Mouse (Mus musculus) cerebellum, adult 2 months (tissue): Measurements from ENCODE around the gene Ivd. TPM values are rescaled to one million over a fixed set of nuclear protein-coding genes. Genes with fewer than 3 reads are reported as not detected.
A peak's percentile ranks its signal among the peaks of the same experiment; 100 is the strongest.

Experiments used
- DNase-seq, 2 experiments: peaks; one replicate each; pipeline ENCODE4 v3.0.0; 2021
- H3K27ac ChIP-seq: fragments of 200-500 bp; 2 replicates; pipeline ENCODE4 v1.5.1; 2012; ENCODE audit warnings: low read length, control low read depth, inconsistent platforms; ENCODE audit not compliant: insufficient read depth
- H3K27me3 ChIP-seq: fragments of 200-500 bp; 2 replicates; pipeline ENCODE4 v1.6.1; 2012; ENCODE audit warnings: inconsistent platforms, mild to moderate bottlenecking, low read length, moderate library complexity; ENCODE audit not compliant: control insufficient read depth, insufficient read depth
- H3K4me1 ChIP-seq: fragments of 200-500 bp; 2 replicates; pipeline ENCODE4 v1.6.1; 2011; ENCODE audit warnings: low read length; ENCODE audit not compliant: control insufficient read depth, insufficient read depth
- H3K4me3 ChIP-seq: fragments of 200-500 bp; replicated peaks from 2 replicates; pipeline ENCODE3; 2011; ENCODE audit warnings: mild to moderate bottlenecking, low read depth, low read length, control low read depth; ENCODE audit not compliant: insufficient read depth
- CTCF ChIP-seq: fragments of 200-500 bp; IDR thresholded peaks from 2 replicates; pipeline ENCODE4 v1.5.1; 2011; ENCODE audit warnings: low read depth, mild to moderate bottlenecking, control low read depth, low read length, moderate library complexity, borderline replicate concordance; ENCODE audit not compliant: insufficient read depth
- POLR2A ChIP-seq: fragments of 200-500 bp; IDR thresholded peaks from 2 replicates; pipeline ENCODE4 v1.6.1; 2011; ENCODE audit warnings: low read length, control low read depth, borderline replicate concordance; ENCODE audit not compliant: insufficient read depth
- whole genome bisulfite sequencing: fragments of 180-500 bp; shearing (Covaris S2); methylation state at CpG from one replicate; pipeline ENCODE4 v1.1.7; 2018; 5-methylcytosine and 5-hydroxymethylcytosine counted together
- polyA plus RNA-seq: library from polyadenylated mRNA; depleted of rRNA; stranded (reverse); fragments of >200 nt; gene quantifications from 2 replicates; pipeline ENCODE4 v1.2.3, GENCODE M21; 2012; rRNA removed

The Ivd gene
- polyA plus RNA-seq, result 128 and 134 TPM in 2 replicates

- peak within 1 kb of the TSS; percentile 71 for H3K4me3 ChIP-seq
- TF ChIP-seq POLR2A (peak; percentile 94), CTCF (no peak)
- H3K27ac ChIP-seq, result peak within 1 kb of the TSS; percentile 27
- DNase-seq, result peak; percentile 91 to 97
- no peaks in the 10 kb centered on the region for H3K27me3 ChIP-seq
- WGBS, result under 1% methylated on average over 34 of the region's 34 CpGs
- H3K4me1 ChIP-seq, result no peaks in the 10 kb centered on the region
Observed at GRCm38 (mm10) chr2:118861454-118862339, at the start of gene Ivd. Gene Ivd, plus strand, starts transcription at chr2:118861954.

- no peak for DNase-seq
- TF ChIP-seq POLR2A, result no peak
- TF ChIP-seq CTCF, result no peak
- Histone ChIP-seq H3K4me1 (no peaks in the 10 kb centered on the region), H3K27ac (no peak overlapping the region), H3K27me3 (no peaks in the 10 kb centered on the region), H3K4me3 (no peak overlapping the region)
- WGBS, result 88% methylated on average over 1 of the region's 1 CpGs
Observed at GRCm38 (mm10) chr2:118812724-118813123, 49.0 kb upstream of the Ivd start.

DNA sequence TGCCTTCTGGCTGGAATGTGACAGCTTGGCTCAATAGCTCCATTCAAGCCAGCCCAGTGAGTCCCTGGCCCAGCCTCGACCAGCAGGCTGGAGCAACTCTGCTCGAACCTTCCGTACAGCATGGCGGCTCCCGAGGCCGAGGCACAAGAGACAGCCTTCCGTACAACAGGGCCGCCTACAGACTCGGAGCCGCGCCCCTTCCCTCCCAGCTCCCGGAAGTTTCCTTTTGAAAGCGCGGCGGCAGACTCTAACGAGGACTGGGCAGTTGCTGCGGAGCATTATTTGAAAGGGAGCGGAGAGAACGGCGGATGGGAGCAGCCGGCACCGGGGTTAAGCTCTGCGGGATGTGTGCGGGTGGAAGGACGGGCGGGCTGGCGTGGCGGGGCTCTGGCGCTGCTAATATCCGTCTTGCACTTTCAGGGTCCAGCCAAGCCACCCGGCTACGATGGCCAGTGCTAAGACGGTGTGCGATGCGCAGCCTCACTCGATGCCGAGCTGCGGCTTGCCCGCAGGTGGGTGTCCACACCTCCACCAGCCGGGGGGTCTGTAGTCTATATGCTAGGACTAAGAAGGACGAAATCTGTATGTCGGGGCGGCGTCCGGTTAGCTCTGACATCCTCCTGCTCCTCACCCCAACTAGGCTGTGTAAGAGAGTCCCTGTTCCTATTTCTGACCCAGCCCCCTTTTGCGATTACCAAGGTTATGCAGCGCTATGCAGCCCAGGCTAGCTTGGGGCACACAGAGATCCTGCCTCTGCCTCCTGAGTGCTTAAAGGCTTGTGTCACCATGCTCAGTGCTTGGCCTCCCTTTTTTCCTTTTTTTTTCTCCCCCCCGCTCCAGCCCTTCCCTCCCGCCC lies 47.5 kb upstream of the Ivd start, which contains the start of gene Knstrn:
Knstrn (plus strand) TSS at position 23 of the 856 bp plus-strand sequence.
- H3K27me3 ChIP-seq, result no peaks in the 10 kb centered on the region
- peak; percentile 84 to 87 for DNase-seq
- peak within 1 kb of the TSS; percentile 52 for H3K4me3 ChIP-seq
- no peaks in the 10 kb centered on the region for H3K4me1 ChIP-seq
- under 1% methylated on average over 49 of the region's 49 CpGs for WGBS
- H3K27ac ChIP-seq, result no peak within 1 kb of the TSS
- TF ChIP-seq CTCF (no peak), POLR2A (no peak)

DNA sequence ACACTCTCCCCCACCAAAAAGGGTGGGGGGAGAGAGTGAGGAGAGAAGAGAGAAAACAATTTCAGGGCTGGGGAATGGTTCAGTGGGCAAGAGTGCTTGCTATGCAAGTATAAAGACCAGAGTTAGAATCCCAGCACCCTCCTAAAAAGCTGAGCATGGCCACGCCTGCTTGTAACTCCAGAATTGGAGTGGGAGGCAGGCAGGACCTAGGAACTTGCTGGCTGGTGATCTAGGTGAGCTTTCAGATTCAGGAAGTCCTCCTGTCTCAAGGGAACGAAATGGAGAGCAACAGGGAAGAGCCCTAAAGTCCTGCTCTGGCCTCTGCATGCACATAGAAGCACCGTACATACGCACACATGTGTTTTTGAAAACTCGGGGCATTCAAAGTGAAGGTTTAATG lies 39.0 kb upstream of the Ivd start:
- Histone ChIP-seq H3K27ac (no peak overlapping the region), H3K27me3 (no peaks in the 10 kb centered on the region), H3K4me3 (no peak overlapping the region), H3K4me1 (no peaks in the 10 kb centered on the region)
- WGBS, result 93% methylated on average over 5 of the region's 5 CpGs
- DNase-seq, result no peak
- no peak for TF ChIP-seq CTCF
- TF ChIP-seq POLR2A, result no peak

DNA sequence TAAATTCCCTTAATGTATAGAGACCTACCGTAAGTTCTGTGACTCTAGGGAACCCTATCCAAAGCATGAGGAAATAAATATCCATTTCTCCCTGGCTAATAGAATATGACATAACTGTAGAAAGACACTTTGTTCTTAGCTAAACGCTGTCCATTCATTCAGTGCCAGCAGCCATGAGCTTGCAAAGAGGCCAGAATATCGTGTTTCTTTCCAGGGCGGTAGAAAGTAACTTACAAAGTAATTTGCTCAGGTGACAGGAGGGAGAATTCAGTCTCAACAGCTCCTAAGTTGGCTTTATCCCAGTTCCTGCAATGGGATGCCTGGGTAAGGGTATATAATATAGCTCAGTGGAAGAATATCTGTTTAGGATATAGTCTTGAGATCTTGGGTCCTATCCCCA lies 37.4 kb upstream of the Ivd start:
- DNase-seq, result no peak
- WGBS, result 96% methylated on average over 4 of the region's 4 CpGs
- Histone ChIP-seq H3K27ac (no peak overlapping the region), H3K4me3 (no peak overlapping the region), H3K27me3 (no peaks in the 10 kb centered on the region), H3K4me1 (no peaks in the 10 kb centered on the region)
- no peak for TF ChIP-seq POLR2A
- no peak for TF ChIP-seq CTCF

DNA sequence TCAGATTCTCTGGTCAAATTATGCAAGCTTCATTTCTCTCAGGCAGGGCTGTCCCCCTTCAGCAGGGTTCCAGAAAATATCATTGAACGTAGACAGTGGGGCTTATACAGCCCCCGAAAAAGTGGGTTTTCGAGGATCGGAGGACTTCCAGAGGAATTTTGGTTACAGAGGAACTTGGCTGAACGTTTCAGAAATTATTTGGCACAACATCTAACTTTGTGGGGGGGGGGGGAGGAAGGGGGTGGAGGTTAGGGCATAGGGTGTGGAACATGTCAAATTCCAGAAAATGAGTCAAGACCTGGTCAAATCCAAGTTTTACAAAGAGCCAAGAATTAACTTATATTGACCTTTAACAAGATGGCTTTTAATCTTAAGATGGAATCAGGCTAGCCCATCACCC lies 32.7 kb upstream of the Ivd start:
- Histone ChIP-seq H3K4me1 (no peaks in the 10 kb centered on the region), H3K27ac (no peak overlapping the region), H3K27me3 (no peaks in the 10 kb centered on the region), H3K4me3 (no peak overlapping the region)
- WGBS, result 78% methylated on average over 5 of the region's 5 CpGs
- TF ChIP-seq POLR2A (no peak), CTCF (no peak)
- DNase-seq, result no peak

- Histone ChIP-seq H3K27ac (no peak overlapping the region), H3K27me3 (no peaks in the 10 kb centered on the region; the same call in 1 of the 2 replicates), H3K4me3 (no peak overlapping the region), H3K4me1 (no peaks in the 10 kb centered on the region)
- no peak for DNase-seq
- WGBS, result 93% methylated on average over 6 of the region's 6 CpGs
- no peak for TF ChIP-seq CTCF
- TF ChIP-seq POLR2A, result no peak
Observed at GRCm38 (mm10) chr2:118834061-118834460, 27.7 kb upstream of the Ivd start.
